Mouse (Mus musculus) brain, embryonic 14.5 days (tissue): ENCODE data around the gene Krtcap3.

Source experiments
- CTCF ChIP-seq: fragments of 200-500 bp; IDR thresholded peaks from 2 replicates; pipeline ENCODE4 v1.5.1; 2012; ENCODE audit warnings: inconsistent platforms, mild to moderate bottlenecking, moderate library complexity, borderline replicate concordance; ENCODE audit not compliant: insufficient read depth, insufficient read length; ENCODE audit errors: extremely low read depth
- POLR2A ChIP-seq: fragments of 200-500 bp; IDR thresholded peaks from 2 replicates; pipeline ENCODE4 v1.6.1; 2012; ENCODE audit warnings: mild to moderate bottlenecking, inconsistent platforms, borderline replicate concordance; ENCODE audit not compliant: poor library complexity, insufficient read depth, insufficient read length, severe bottlenecking; ENCODE audit errors: extremely low read depth

DNA sequence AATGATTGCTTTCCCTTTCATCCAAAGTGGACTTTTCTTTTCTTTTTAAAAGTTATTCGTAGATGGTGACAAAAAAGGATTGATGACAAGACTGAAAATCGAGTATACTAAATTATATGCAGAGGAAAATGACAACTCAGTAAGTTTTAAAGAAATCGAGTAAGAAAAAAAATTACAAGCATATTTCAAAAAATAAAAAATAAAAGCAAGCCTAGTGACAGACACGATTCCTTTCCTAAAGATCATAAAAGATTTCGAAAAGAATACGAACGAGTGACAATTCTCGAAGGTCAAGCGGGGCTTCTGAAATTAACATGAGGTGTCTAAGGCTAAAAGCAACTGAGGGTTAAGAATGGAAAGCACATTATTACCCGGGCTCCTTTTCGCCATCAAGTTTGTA, 32.0 kb upstream of the Krtcap3 start:
- TF ChIP-seq CTCF (no peak), POLR2A (no peak)
